Mouse (Mus musculus) lung, postnatal 4 days (tissue): ENCODE measurements at regions not wholly inside any gene's neighbourhood (a gene's known extent, or its start where the extent isn't known, plus 50 kb on each side); places are given as distances from the start of the nearest gene placed in this dataset.

ENCODE experiments used
- DNase-seq, 2 experiments: peaks; one replicate each; pipeline ENCODE4 v3.0.0; 2021

GRCm38 (mm10) chr2:167757157-167757780 lies 67.6 kb upstream of the Tmem189 start:
- DNase-seq, result peak; percentile 49 to 66

- DNase-seq, result peak in 1 of 2 experiments; percentile 35
These were observed 67.1 kb upstream of the Tmem189 start for GRCm38 (mm10) chr2:167756721-167757120.

GRCm38 (mm10) chr2:167754929-167755551 lies 65.4 kb upstream of the Tmem189 start:
- no peak for DNase-seq

- peak; percentile 83 to 87 for DNase-seq
These were observed 64.3 kb upstream of the Tmem189 start for GRCm38 (mm10) chr2:167753898-167754297.

GRCm38 (mm10) chr2:167752805-167753556 lies 63.4 kb upstream of the Tmem189 start:
- DNase-seq, result peak; percentile 47 to 72

GRCm38 (mm10) chr2:167751585-167751984 lies 62.0 kb upstream of the Tmem189 start:
- DNase-seq, result no peak

GRCm38 (mm10) chr2:167748297-167748696 lies 58.7 kb upstream of the Tmem189 start:
- no peak for DNase-seq

GRCm38 (mm10) chr2:167747164-167747843 lies 57.7 kb upstream of the Tmem189 start:
- DNase-seq, result peak; percentile 74 to 75

- no peak for DNase-seq
These were observed 56.7 kb upstream of the Tmem189 start for GRCm38 (mm10) chr2:167746344-167746743.

GRCm38 (mm10) chr2:167745409-167745808 lies 55.8 kb upstream of the Tmem189 start:
- DNase-seq, result no peak

GRCm38 (mm10) chr2:167744080-167744479 lies 54.5 kb upstream of the Tmem189 start:
- DNase-seq, result peak; percentile 40 to 50

GRCm38 (mm10) chr2:167742479-167742878 lies 52.9 kb upstream of the Tmem189 start:
- no peak for DNase-seq

- DNase-seq, result peak; percentile 48 to 55
These were observed 51.0 kb upstream of the Tmem189 start for GRCm38 (mm10) chr2:167740516-167741189.
